Mouse (Mus musculus) layer of hippocampus, adult 11-12 months (tissue): ENCODE measurements around the gene Gm48552.

Experiments
- DNase-seq: peaks from one replicate; pipeline ENCODE4 v3.0.0; 2022; ENCODE audit warnings: low spot score

Gene Gm48552

DNA sequence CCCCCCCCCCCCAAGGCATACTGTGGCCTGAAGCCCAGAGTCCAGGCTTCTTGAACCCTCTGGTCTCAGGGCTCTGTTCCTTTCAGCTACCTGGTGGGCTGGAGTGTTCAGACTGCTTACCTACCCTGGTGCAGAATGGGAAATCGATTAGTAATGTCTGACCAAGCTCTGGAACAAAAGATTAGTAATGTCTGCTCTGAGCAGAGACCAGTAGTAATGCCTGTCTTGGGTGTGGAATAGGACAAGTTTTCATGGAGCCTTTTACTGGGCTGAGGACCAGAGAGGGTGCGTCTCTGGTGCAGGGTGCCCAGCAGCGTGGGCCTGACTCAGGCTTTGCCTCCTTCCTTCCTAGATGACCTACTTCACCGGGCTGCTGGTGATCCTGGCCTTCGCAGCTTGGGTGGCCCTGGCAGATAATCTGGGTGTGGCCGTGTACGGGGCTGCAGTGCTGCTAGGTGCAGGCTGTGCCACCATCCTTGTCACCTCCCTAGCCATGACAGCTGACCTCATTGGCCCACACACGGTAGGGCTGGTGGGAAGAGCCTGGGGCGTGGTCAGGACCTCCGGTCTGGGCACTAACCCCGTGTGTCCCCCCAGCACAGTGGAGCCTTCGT lies 26.4 kb upstream of the Gm48552 start:
- no peak for DNase-seq

- DNase-seq, result no peak
These were observed 25.1 kb upstream of the Gm48552 start for GRCm38 (mm10) chr10:81363436-81364346.

- no peak for DNase-seq
These were observed 24.1 kb upstream of the Gm48552 start for GRCm38 (mm10) chr10:81364666-81365065.

DNA sequence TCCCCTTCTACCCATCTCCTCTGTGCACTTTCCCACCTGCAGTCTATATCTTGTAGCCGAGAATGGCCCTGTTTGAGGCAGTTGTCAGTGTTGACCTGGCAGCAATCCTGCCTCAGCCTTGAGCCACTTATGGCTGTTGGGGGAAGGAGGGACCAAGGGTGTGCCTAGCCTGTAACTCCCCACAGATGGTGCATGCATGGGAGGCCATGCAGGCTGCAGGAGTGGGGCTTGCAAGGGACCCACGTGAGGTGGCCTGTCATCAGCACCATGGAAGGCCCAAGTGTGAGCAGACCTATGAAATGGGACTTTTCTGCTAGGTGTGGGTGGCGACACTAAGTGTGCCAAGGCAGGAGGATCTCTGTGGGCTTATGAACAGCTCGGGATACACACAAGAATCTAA lies 23.7 kb upstream of the Gm48552 start:
- no peak for DNase-seq

DNA sequence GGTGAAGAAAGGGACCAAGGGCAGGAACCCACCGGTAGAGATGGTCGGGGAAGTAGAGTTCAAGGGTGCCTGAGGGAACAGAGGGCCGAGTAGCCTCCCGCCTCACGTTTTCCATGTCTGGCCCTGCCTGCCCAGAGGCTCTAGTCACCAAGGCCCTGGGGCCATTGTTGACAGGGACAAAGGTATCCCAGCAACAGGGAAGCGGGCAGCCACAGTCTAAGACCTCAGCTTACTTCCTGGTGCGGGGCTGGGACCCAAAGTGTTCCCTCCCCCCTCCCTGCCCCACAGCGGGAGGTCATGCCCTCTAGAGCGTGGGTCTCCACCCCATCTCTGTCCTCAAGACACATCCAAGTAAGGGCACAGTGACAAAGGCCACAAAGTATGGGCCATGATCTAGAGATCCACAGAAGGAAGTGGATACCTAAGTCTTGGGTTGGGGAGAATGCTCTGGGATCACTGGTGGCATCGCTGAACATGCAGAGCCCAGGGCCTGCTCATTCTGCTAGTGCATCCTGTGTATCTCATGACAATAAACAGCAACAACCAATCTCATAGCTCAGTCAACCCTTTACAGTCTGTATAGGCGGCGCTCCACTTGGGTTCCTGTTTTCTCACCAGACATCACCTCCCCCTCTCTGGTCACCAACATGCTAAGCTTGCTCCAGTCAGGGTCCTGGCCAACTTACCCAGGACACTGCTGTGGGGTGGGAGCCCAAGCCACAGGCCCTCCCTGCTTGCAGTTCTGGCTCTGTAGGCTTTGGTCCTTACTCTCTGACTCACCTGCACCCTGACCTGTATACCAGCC lies 22.9 kb upstream of the Gm48552 start, which contains the start of gene 4930404N11Rik:
Gene 4930404N11Rik (minus strand): TSS at position 145 of the 805 bp plus-strand sequence.
- no peak for DNase-seq

- DNase-seq, result no peak
These were observed 22.2 kb upstream of the Gm48552 start for GRCm38 (mm10) chr10:81366477-81367206.

DNA sequence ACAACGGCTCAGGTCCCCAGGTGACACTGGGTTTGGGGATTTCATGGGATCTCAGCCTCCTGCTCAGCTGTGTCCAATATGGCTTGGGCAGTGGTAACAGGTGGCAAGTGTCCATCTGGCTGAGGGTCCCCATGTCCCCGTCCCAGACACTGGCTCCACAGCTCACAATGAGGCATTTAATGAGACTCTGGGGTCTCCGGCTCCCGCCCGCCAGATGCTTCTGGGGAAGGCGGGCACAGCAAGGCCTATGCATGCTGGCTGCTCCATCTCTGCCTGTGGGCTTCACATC lies 21.7 kb upstream of the Gm48552 start:
- no peak for DNase-seq

DNA sequence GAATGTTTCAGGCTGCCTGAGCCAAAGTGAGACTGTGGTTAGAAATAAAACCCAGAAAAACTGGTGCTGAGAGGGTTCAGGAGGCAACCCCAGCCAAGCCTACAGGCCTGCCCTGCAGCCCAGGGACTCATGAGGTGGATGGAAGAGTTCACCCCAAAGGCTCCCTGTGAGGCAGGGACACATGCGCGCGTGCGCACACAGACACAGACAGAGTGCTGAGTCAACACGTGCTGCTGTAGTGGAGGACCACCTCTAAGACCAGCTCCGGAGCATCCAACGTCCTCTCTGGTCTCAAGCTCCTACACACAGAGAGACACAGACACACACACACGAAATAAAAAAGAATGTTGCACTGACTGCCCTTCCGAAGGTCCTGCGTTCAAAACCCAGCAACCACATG lies 13.5 kb upstream of the Gm48552 start:
- DNase-seq, result no peak

- no peak for DNase-seq
These were observed 12.0 kb upstream of the Gm48552 start for GRCm38 (mm10) chr10:81376561-81377361.

DNA sequence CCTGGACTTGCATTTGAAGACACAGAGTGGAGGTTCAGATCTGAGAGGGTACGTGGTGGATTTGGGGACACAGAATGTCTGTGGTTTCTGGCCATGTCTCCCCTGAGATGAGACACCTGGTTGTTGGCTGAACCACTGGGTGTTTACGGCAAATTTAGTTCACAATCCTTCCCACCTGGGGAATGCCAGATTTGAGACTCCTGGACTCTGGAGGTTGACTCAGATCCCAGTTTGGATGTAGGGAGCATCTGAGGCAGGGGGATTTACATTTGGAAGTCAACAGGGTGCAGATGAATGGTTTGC lies 11.5 kb upstream of the Gm48552 start:
- no peak for DNase-seq

- DNase-seq, result no peak
These were observed 10.8 kb upstream of the Gm48552 start, which contains the start of gene Fzr1 for GRCm38 (mm10) chr10:81377793-81378552. Gene Fzr1 (minus strand): TSS chr10:81378516.

DNA sequence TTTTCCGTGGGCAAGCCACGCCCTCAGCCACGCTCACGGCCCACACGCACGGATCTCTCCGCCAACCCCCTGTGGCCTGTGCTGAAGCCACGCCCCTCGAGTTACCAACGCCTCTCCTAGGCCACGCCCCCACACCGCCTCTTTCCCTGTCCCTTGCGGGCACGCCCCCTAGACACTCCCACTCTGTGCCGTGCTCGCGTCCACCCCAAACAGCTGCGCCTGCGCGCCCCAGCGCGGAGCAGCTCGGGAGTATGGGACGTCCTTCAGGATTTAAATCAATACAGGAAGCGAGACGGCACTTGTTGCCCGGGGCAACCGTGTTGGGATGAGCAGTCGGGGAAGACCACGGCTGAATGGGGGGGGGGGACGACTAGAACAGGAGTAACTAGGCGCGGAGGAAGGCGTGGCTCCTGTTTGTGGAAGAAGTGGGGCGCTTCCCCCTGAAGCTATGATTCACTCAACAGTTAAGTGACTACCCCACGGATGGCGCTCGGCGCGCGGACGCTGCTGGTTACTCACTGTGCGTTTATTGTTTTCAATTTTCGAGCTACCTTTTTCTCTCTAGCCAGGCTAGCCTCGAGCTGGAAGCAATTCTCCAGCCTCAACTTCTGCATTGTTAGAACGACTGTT lies 10.1 kb upstream of the Gm48552 start:
- DNase-seq, result peak; percentile 100

GRCm38 (mm10) chr10:81379183-81379553 lies 9.6 kb upstream of the Gm48552 start:
- DNase-seq, result no peak

- no peak for DNase-seq
These were observed 8.9 kb upstream of the Gm48552 start for GRCm38 (mm10) chr10:81379809-81380378.

DNA sequence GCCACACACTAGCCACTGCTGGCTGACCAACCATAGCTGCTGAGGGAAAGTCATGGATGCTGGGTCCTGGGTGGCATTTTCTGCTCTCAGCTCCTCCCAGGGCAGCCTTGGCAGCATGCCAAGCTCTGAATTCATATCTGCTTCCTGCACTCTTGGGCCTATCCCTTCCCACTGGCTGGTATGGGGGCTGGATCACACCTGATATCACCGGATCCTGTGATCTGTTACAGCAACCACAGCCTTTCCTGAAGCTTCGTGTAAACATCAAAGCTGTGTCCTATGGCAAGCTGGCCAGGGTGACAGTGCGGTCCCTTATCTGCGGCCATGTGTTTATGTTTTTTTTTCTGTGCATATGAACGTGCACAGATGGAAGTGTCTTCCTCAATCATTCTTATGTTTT lies 6.8 kb upstream of the Gm48552 start:
- no peak for DNase-seq

DNA sequence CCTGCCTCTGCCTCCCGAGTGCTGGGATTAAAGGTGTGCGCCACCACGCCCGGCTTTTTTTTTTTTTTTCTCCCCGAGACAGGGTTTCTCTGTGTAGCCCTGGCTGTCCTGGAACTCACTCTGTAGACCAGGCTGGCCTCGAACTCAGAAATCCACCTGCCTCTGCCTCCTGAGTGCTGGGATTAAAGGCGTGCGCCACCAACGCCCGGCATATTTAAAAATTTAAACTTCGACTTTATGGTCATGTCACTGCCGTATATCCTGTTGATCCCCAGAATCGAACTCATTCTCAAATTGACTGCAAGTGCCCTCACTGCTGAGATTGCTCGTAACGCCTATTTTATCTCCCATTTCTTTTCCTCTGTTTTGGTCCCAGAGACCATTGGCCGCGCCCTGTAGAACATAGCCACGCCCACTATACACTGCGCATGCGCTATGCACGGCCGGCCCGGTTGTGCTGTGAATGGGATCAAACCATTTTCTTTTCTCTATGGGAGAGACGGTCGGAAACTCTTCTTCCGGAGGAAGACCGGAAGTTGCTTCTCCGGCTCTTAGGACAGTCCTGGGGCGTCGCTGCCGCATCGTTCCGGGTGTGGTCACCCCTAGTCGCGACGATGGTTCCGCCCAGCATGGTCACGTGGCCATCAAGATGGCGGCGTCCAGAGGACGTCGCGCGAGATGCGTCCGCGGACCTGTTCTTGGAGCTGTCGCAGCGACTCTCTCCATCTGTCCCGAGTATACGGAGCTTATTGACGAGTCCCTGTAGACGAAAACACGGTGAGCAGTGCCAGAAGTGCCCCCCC lies 4.8 kb upstream of the Gm48552 start, which contains the start of the genes Dohh and Gm48551:
Gene Dohh (plus strand): TSS at position 627 of the 803 bp plus-strand sequence.
Gene Gm48551 (plus strand): TSS at position 665 of the 803 bp plus-strand sequence.
- peak; percentile 98 for DNase-seq

GRCm38 (mm10) chr10:81384605-81384982 lies 4.2 kb upstream of the Gm48552 start:
- DNase-seq, result no peak

GRCm38 (mm10) chr10:81385603-81386306 lies 3.0 kb upstream of the Gm48552 start:
- no peak for DNase-seq
